Mouse (Mus musculus) mammary gland, adult 2 months (tissue): Measurements from ENCODE around the gene Cfap70. TPM values are rescaled to one million over a fixed set of nuclear protein-coding genes. Genes with fewer than 3 reads are reported as not detected.

Experiments
- polyA plus RNA-seq: library from polyadenylated mRNA; depleted of rRNA; stranded (reverse); fragments of >200 nt; gene quantifications from 2 replicates; pipeline ENCODE4 v1.2.3, GENCODE M21; 2012; ENCODE audit warnings: low replicate concordance; rRNA removed

Cfap70 gene
- 0.09 TPM in 1 of 2 replicates, not detected in the other for polyA plus RNA-seq

GRCm38 (mm10) chr14:20451765-20452331, at the start of gene Cfap70:
Cfap70 (minus strand) TSS chr14:20452226.

GRCm38 (mm10) chr14:20496603-20497002, 44.6 kb upstream of the Cfap70 start, which contains the start of gene Mss51:
Mss51 (minus strand) TSS chr14:20496901.

GRCm38 (mm10) chr14:20479291-20480194, 27.5 kb upstream of the Cfap70 start, which contains the start of gene Anxa7:
Anxa7 (minus strand) TSS chr14:20480133.

GRCm38 (mm10) chr14:20393205-20393913, 58.7 kb downstream of the Cfap70 start, which contains the start of gene Mrps16:
Mrps16 (minus strand) TSS chr14:20393634.

GRCm38 (mm10) chr14:20388441-20389129, 63.4 kb downstream of the Cfap70 start, which contains the start of gene Dnajc9:
Dnajc9 (minus strand) TSS chr14:20388910.

GRCm38 (mm10) chr14:20347991-20348541, 104.0 kb downstream of the Cfap70 start, which contains the start of the genes Ecd and Fam149b:
Ecd (minus strand) TSS chr14:20348121.
Fam149b (plus strand) TSS chr14:20348162.

Other genes starting within 250 kb of the Cfap70 start
- gene Kcnk16, start 183.0 kb downstream of the Cfap70 start, polyA plus RNA-seq, result 0.85 and 1.1 TPM in 2 replicates
- 26.8 and 38.4 TPM in 2 replicates for gene Nudt13, start 157.5 kb downstream of the Cfap70 start, polyA plus RNA-seq
- gene Ecd, start 104.1 kb downstream of the Cfap70 start, polyA plus RNA-seq, result 14.6 and 20.5 TPM in 2 replicates
- gene Fam149b, start 104.1 kb downstream of the Cfap70 start, polyA plus RNA-seq, result 25.0 and 37.1 TPM in 2 replicates
- gene Dnajc9, start 63.3 kb downstream of the Cfap70 start, polyA plus RNA-seq, result 8.0 and 34.0 TPM in 2 replicates
- gene Mrps16, start 58.6 kb downstream of the Cfap70 start, polyA plus RNA-seq, result 51.6 and 55.1 TPM in 2 replicates
- 87.8 and 94.9 TPM in 2 replicates for gene Anxa7, start 27.9 kb upstream of the Cfap70 start, polyA plus RNA-seq
- gene Mss51, start 44.7 kb upstream of the Cfap70 start, polyA plus RNA-seq, result 0.31 and 1.4 TPM in 2 replicates
- gene Ppp3cb, start 94.3 kb upstream of the Cfap70 start, polyA plus RNA-seq, result 8.3 and 20.8 TPM in 2 replicates
- 3.4 and 7.4 TPM in 2 replicates for gene Usp54, start 188.8 kb upstream of the Cfap70 start, polyA plus RNA-seq
- gene Myoz1, start 204.3 kb upstream of the Cfap70 start, polyA plus RNA-seq, result 0.13 and 386 TPM in 2 replicates
- 0.12 and 14.1 TPM in 2 replicates for gene Synpo2l, start 216.1 kb upstream of the Cfap70 start, polyA plus RNA-seq
- 267 and 287 TPM in 2 replicates for gene Sec24c, start 222.1 kb upstream of the Cfap70 start, polyA plus RNA-seq
- gene Fut11, start 242.7 kb upstream of the Cfap70 start, polyA plus RNA-seq, result 15.7 and 38.8 TPM in 2 replicates